Mouse (Mus musculus): ENCODE measurements around the gene Alpk3.

DNA sequence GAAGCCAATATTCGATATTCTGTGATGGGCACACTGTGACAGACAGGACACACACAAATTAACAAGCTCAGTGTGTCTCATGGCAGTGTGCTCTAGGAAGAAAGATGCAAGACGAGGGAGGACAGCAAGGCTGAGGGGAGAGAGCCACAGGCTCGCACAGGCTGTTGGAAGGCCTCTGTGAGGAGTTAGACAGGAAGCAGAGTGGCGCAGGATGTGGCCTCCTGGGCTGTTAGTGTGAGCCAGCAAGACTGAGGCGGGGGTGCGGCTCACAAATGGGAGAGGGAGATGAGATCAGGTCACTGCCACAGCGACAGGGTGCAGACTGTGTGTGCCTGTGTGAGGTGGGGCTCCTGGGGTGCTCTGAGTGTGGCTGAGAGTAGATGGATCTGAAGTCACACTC, 17.9 kb downstream of the Alpk3 start:
- TF ChIP-seq UBTF (IDR thresholded peaks at IDR 0.05; ENCODE audit: borderline replicate concordance, insufficient read depth, low read depth, low read length) (no peak), USF1 (IDR thresholded peaks at IDR 0.05; ENCODE audit: low read depth, low read length) (no peak), CTCF (IDR thresholded peaks at IDR 0.05 in 2 of 3, conservative IDR thresholded peaks at IDR 0.05 in 1 of 3; ENCODE audit: control insufficient read depth in 1 of 3, insufficient read depth in 1 of 3, low read depth in 2 of 3, low read length in 3 of 3, poor library complexity in 1 of 3, severe bottlenecking in 1 of 3) (no peak)

Data from MEL (cell line).